Mouse (Mus musculus) retina, adult 2 months (tissue): Measurements from ENCODE around the gene Slc3a2.

Experiments
- DNase-seq: peaks from one replicate; pipeline ENCODE4 v3.0.0-alpha.2; 2012; ENCODE audit warnings: low read depth, low spot score

Gene Slc3a2

GRCm38 (mm10) chr19:8711506-8711905 lies 11.7 kb downstream of the Slc3a2 start:
- no peak for DNase-seq

GRCm38 (mm10) chr19:8710057-8710456 lies 13.1 kb downstream of the Slc3a2 start:
- DNase-seq = no peak

DNA sequence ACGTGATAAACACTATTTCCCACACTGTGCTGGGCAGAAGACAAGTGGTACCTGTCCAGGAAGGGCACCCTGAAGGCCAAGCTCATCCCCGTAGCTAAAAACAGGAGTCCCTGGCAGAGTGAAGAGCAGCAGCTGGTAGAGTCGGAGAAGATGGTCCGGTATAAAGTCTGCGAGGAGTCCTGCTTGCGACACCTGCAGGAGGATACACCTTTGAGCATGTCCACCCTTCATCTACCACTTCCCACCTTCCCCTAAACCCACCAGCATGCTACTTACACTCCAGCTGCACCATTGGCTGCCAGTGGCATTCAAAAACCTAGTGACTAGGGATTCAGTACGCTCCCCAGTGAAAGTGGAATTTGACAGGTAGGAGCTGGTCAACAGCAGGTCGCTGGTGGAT lies 14.2 kb downstream of the Slc3a2 start:
- no peak for DNase-seq

DNA sequence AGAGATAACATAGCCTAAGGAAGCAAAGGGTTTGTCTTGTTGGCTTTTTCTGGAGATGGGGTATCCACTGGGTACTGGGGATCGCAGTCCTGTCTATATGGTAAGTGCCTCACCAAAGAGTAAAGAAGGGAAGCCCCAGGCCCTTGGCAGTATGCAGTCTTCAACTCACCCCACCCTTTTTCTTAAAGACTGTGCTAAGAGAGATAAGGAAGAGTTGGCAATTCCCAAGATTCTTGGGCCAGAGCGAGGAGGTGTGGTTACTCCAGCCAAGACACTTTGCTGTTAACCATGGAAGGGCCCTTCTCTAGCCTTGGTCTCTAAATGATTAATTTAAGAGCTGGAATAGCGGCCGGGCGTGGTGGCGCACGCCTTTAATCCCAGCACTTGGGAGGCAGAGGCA lies 16.2 kb downstream of the Slc3a2 start:
- no peak for DNase-seq

DNA sequence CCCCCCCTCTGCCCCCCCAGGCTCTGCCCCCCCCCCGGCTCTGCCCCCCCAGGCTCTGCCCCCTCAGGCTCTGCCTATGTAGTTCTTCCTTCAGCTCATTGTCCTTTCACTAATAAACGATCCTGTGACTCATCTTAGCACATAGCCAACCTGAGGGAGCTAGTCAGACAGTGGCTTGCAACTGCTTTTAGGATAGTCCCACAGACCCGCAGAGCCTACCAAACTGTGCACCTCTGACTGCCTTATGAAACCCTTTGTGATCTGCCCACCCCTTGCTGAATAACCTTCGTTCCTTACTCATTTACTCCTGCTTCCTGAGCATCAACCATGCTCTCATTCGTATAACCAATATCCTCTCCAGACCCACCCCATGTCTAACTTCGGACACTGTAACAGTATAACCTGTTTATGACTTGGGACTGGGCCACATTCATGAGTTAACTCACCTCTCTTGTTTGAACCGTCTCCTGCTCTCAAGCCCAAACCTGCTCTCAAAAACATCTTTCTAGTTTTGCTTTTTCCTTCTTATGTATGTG lies 17.0 kb downstream of the Slc3a2 start:
- DNase-seq = no peak

GRCm38 (mm10) chr19:8705026-8705708 lies 18.0 kb downstream of the Slc3a2 start:
- no peak for DNase-seq

GRCm38 (mm10) chr19:8703571-8703970 lies 19.6 kb downstream of the Slc3a2 start:
- DNase-seq = no peak

- DNase-seq = no peak
Observed at GRCm38 (mm10) chr19:8702458-8702857, 20.7 kb downstream of the Slc3a2 start.

DNA sequence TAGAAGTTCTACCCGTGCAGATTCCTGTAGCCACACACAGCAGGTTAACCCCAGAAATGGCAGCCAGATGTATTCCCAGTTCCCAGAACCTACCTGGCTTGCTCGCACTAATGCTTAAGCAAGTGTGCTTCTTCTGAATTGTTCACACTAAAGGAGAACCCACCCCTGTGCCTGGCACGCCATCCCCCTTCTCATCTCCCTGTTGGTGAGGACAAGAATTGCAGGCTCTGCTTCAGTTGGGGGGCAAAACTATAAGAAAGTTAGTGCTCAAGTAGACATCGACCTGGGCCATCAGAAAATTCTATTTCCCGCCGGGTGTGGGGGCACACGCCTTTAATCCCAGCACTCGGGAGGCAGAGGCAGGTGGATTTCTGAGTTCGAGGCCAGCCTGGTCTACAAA lies 23.5 kb downstream of the Slc3a2 start:
- no peak for DNase-seq

DNA sequence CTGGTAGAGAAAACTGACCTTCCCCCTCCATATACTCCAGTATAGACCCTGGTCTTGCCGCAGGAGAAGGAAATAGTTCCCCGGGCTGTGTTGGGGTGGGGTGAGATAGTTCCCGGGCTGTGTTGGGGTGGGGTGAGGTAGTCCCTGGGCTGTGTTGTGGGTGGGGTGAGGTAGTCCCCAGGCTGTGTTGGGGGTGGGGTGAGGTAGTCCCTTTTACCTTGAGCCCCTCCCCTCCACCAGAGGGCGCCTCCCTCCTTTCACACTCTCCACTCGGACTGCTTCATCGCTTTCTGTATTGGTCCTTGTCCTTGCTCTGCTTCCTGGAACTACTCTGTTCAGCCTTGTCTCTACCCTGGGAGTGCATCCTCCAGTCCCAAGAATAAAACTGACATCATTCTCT lies 27.8 kb downstream of the Slc3a2 start:
- no peak for DNase-seq

DNA sequence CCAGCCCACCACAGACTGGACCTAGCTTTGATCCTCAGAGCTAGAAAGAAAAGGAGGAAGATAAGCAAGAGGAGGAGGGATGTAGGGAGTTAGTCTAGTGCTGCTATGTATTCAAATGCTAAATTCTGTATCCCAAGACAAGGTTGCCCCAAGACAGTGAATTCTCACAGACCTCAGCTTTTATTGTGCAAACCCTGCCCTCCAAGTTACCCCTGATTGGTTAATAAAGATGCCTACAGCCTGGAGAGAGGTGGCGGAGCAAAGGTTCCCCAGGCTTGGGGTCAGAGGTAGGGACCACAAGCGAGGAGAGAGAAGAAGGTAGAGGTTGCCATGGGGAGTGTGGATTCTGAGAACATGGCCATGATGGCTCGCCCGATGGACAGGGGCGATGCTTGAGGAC lies 30.4 kb downstream of the Slc3a2 start:
- no peak for DNase-seq

GRCm38 (mm10) chr19:8691871-8692539 lies 31.2 kb downstream of the Slc3a2 start:
- no peak for DNase-seq

- no peak for DNase-seq
Observed at GRCm38 (mm10) chr19:8683627-8684026, 39.5 kb downstream of the Slc3a2 start.

DNA sequence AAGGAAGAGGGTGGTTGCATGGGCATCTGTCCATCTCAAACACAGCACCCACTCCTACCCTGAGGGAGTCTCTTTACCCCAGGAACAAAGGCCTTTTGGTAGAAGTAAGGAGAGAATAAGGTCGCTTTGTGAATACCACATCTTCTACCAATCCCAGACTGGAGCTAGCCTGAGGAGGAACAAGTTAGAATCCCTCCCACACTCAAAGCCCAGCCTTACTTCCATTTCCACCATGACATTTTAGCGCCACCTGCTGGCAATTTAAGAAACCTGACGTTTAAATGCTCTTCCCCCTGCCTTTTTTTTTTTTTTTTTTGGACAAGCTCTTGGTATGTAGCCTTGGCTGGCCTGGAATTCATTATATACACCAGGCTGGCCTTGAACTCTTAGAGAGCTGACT lies 40.2 kb downstream of the Slc3a2 start:
- DNase-seq = peak; percentile 66

DNA sequence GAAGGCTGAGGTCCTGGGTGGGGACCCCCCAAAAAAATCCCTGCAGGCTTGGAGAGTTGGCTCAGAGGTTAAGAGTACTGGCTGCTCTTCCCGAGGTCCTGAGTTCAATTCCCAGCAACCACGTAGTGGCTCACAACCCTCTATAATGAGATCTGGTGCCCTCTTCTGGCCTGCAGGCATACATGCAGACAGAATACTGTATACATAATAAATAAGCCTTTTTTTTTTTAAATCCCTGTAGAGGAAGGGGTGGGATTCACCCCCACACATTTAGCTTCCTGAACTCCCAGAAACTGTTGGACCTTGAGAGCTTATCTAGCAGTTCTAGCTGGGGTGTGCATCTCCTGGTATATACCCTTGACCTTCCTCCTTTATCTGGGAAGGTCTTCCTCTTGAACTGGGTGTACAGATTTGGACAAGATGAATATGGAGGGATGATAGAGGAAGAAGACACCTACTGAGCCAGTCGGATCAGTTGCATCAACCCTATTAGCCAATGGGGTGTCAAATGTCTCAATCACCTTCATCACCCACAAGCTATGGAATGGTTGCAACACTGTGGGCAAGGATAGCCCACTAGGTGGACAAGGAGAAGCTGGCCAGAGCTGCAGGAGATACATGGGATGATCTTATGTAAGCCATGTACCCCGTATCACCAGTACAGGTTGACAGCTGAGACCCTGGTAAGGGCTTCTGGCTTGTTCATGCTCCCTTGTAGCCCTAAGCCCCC lies 41.4 kb downstream of the Slc3a2 start:
- no peak for DNase-seq

DNA sequence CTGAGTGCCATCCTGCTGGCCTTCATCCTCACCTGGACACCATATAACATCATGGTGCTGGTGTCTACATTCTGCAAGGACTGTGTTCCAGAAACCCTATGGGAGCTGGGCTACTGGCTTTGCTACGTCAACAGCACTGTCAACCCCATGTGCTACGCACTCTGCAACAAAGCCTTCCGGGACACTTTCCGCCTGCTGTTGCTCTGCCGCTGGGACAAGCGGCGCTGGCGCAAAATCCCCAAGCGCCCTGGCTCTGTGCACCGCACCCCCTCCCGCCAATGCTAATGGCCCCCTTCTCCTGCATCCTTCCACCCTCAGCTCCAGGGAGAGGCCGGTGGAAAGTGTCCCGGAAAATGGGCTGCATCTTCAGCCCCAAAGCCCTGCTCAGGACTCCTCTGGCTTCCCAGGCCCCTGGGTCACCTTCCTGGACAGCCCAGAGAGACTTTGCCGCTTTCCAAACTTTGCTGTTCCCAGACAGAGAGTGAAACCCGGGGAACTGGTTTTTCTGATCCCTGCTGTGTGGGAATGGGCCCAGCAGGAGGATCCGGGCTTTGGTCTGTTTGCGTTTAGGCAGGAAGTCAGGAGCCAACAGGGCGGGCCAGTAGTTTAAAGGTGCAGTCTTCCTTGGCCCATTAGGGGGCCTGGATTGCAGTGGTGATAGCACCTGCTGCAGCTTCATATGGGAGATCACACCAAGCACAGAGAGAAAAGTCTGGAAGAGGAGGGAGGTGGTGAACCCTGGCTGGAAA lies 44.0 kb downstream of the Slc3a2 start:
- DNase-seq = no peak

DNA sequence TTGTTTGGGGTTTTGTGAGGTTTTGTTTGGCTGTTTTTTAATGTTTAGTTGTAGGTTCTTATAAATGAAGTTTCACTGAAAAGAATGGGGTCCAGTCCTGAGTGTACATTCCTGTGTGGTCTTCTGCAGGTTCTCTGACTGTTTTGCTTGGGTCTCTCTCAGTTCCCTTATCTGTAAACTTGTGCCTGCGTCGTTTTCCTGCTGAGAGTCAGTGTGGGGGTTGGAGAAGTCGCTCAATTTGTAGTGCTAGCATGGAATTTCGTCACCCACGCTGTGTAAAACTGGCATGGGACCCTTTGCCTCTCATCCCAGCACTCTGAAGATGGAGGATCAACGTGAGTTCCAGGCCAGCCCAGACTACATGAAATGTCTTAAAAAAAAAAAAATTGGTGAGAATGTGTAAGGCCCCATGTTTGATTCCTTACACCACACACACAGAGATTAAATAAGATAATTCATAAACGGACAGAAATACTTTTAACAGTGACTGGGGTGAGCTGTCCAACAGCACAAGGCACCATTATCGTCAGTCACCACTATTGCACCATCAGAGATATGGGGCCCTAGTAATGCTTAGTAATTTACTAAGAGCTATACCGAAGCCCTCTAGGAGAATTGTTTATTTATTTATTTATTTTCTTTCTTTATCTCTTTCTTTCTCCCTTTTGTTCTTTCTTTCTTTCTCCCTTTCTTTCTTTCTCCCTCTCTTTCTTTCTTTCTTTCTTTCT lies 49.7 kb downstream of the Slc3a2 start:
- DNase-seq = no peak

DNA sequence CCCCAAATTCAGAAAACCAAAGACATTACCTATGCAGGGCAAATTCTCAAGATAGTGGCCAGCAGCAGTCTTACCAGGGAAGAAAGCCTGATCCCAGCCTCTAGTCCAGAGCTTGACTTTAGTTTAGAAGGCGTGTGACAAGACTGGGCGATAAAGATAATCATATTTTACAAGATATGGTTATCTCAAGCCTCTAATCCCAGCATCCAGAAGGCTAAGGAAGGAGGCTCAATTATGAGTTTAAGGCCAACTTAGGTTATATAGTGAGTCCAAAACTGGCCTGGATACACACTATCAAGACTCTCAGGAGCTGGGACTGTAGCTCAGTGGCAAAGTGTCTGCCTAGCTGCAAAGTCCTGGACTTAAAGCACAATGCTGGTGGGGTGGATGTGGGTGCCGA lies 50.3 kb downstream of the Slc3a2 start:
- no peak for DNase-seq

GRCm38 (mm10) chr19:8665746-8666145 lies 57.4 kb downstream of the Slc3a2 start:
- DNase-seq = no peak

DNA sequence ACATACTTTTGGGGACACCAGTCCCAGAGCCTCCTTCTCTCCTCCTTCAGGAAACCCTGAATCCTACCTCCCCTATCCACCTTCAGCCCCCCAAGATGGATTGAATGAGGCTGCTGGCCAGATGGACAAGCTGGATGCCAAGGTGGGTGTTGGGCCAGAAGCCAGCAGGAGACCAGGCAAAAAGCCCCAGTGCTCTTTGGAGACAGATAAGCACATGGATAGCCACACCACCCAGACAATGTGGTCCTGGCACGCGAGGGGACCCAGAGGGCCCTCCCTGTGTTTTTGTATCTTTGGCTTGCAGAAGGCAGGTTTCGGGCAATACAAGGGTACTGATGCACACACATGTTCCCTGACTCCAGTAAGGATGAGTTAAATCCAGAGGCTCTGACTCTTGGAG lies 58.3 kb downstream of the Slc3a2 start:
- DNase-seq = no peak

GRCm38 (mm10) chr19:8663911-8664421 lies 59.2 kb downstream of the Slc3a2 start:
- DNase-seq = no peak
